Mouse (Mus musculus) right cerebral cortex, postnatal 10 days (tissue): ENCODE measurements at regions not wholly inside any gene's neighbourhood (a gene's known extent, or its start where the extent isn't known, plus 50 kb on each side); places are given as distances from the start of the nearest gene placed in this dataset.
A peak's percentile ranks its signal among the peaks of the same experiment; 100 is the strongest.
"Not testable (repeated sequence)": the region's sequence is repeated elsewhere in the genome, so short reads cannot be mapped to it uniquely, and the experiment has no call there.

Experiments used
- DNase-seq, 2 experiments: peaks; one replicate each; pipeline ENCODE4 v3.0.0; 2021; ENCODE audit warnings: low spot score in 2 of 2

DNA sequence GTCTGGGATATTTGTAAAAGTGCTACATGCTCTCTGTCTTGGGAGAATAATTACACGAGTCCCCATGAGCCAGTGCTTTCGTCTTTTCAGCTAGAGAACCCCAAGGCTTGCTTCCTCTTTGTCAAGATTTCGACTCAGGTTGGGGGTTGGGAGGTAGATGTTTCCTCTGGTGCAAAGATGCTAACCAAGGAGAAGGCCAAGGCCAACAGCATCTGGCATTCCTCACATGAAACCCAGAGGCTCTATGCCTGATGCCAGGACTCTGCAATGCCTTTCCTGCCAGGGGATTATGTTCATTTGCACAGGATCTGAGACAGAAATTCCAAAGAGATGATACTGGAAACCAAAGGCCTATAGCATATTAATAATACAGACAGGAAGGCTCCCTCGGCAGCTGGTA lies 198.2 kb upstream of the Six2 start:
- no peak for DNase-seq

- DNase-seq, result no peak
These were observed 193.6 kb upstream of the Six2 start for GRCm38 (mm10) chr17:85881636-85882170.

DNA sequence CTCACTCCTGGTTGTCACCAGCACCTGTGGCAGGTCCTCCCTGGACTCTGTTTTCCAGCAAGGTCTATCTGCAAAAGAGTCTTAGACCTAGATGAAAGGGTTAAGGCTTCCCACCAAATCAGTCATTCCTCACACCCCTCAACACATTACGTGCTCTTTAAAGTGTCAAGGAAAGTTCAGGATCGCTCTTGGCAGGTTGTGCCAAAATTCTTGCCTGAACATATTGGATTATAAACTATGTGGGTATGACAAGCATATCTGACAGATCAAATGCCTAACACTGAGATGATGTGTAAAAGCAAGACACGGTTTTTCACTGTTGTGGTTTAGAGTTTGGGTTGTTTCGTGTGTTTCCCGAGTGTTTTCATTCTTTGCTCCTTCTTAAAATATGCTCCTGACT lies 193.0 kb upstream of the Six2 start:
- DNase-seq, result no peak

GRCm38 (mm10) chr17:85877426-85877825 lies 189.4 kb upstream of the Six2 start:
- no peak for DNase-seq

- no peak for DNase-seq
These were observed 188.8 kb upstream of the Six2 start for GRCm38 (mm10) chr17:85876853-85877252.

DNA sequence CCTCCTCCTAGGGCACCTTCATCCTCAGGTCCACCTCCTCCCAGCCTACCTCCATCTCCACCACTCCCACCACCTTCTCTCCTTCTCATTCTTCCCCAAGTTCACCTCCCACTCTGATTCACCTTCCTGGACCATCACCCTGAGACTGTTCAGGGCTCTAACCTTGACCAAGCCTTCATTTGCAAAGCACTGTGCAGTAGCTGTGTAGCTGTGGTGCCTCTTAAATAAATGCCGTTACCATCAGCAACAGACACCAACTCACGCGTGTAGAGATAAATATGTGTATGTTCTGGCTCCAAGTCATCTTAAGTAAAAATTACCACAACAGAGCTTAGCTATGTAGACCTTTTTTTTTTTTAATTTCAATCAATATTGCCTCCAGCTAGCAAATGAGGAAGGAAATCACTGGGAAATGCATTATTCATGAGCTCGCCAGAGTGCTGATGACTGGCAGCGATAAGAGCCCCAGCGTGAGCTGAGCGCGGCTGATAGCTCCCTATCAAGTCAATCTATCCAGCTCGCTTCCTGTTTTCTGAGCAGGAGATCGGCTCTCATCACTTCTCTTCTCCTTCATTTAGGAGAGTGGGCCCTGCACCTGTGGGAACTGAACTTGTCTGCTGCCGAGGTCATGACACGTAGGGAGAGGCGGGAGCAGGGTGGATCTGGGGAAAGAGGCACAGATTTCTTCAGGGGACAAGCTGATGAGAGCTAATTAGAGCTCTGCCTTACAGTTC lies 185.9 kb upstream of the Six2 start:
- DNase-seq, result peak; percentile 40 to 47

DNA sequence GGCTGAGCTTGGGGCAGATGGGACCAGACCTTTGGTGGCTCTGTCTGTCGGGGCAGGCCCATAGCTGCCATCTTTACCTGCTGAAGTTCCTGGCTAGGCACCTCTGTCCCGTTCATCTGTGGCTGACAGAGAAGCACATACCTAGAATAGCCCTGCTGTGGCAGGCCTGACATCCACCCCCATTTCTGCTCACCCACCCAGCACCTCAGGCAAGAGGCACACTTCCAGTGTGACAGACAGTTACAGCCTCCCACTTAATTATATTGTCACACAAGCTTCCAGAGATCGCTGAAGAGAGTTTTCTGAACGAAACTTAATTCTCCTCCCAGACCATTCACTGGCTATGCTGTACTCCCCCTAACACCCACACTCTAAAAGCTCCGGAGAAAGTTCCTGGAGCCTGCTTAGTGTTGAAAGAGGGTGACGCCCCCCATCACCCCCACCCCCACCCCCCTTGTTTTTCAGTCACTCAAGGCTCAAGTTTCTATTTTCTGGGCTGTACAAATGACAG lies 184.9 kb upstream of the Six2 start:
- no peak for DNase-seq

GRCm38 (mm10) chr17:85870406-85870805 lies 182.3 kb upstream of the Six2 start:
- no peak for DNase-seq

DNA sequence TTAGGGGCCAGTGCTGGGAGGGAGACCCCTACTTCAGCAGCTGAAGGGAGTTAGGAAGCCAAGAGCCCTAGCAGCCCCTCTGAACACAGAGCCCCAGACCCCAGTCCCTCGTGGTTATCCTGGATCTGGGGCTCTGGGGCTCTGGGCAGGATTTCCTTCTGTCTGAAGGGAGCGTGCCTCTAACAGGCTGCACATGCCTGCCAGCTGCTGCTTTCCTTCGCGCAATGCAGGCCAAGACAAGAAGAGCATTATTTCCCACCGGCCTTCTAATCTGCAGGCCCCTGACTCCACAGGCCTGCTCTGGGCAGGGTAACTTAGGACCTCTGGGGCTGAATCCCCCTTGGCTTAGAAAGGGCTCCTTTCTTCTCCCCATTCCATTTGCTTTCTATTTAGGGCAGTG lies 181.1 kb upstream of the Six2 start:
- peak in 1 of 2 experiments; percentile 32 for DNase-seq

DNA sequence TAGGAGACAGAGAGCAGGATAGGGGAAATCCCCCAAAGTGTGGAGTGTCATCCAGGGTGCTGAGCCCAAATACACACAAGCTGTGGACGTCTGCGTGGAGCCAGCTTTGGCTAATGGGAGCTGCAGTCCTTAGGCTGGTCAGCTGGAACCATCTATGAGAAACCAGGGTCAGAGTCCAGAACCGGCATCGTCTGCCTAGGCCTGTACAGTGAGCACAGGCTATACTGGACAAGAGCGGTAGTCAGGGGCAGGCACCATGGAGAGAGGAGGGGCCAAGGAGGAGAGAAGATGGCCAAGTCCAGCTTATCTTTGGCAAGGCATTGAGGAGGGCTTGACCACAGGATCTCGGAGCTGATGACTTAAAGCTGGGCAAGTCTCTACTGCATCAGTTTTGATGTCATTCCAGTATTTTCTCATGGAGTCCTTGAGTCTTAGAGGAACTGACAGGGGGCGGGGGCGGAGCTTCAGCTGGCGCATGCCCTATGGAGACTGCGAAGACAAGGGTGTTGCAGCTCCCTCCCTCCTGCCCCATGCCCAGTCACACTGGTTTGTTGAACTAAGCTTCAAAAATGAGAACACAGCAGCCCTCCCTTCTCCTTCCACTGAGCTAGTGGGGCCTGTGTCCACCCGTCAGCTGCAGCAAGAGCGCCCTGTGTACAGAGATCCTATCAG lies 180.0 kb upstream of the Six2 start:
- DNase-seq, result no peak

GRCm38 (mm10) chr17:85866581-85866980 lies 178.5 kb upstream of the Six2 start:
- no peak for DNase-seq

DNA sequence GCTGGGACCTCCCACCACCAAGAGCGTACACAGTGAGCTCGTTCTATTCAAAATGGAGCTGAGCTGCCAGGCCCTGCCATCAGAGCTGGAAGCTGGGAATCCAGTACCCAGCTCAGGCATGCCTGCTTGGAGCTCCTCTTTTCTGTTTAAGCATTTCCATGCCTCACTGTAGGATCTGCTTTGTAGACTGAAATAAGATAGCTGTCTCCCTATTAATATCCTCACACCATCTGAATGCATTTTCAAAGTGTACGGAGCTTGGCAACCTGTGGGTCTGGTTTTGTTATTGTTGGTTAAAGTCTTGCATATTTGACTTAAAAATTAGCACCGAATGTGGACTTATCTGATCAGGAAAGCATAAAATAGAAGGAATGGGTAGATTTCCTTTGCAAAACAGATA lies 177.9 kb upstream of the Six2 start:
- DNase-seq, result no peak

DNA sequence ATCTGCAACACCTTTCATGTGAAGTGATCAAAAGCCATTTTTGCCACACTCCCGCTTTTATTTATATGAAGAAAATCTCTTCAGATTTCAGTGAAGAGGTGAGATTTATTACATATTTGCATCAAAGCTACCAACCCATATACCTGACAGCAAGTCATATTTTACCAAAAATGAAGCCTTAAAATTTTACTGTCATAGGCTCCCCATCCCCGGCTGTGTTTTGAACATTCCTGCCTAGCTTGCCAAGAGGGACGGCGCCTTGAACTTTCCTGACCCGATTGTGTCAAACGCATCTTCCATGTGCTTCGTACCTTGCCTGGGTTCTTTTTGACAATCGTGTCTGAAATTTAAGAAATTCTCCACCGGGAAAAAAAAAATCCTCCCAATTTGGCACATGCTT lies 173.3 kb upstream of the Six2 start:
- no peak for DNase-seq

DNA sequence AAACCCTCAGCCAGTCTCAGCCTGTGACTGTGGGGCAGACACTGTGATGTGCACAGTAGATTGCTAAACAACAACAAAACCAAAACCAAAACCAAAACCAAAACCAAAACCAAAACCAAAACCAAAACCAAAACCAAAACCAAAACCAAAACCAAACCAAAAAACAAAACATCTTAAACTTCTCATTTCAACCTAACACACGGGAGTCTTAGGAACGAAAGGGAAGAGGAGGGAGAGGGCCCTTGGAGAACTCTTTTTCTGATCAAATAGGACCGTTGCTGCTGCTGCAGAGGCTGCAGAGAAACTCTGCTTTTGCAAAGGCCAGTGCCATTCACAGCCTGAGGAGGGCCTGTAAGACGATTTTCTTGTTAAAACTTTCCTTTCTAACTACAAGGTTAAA lies 172.7 kb upstream of the Six2 start:
- no peak for DNase-seq

DNA sequence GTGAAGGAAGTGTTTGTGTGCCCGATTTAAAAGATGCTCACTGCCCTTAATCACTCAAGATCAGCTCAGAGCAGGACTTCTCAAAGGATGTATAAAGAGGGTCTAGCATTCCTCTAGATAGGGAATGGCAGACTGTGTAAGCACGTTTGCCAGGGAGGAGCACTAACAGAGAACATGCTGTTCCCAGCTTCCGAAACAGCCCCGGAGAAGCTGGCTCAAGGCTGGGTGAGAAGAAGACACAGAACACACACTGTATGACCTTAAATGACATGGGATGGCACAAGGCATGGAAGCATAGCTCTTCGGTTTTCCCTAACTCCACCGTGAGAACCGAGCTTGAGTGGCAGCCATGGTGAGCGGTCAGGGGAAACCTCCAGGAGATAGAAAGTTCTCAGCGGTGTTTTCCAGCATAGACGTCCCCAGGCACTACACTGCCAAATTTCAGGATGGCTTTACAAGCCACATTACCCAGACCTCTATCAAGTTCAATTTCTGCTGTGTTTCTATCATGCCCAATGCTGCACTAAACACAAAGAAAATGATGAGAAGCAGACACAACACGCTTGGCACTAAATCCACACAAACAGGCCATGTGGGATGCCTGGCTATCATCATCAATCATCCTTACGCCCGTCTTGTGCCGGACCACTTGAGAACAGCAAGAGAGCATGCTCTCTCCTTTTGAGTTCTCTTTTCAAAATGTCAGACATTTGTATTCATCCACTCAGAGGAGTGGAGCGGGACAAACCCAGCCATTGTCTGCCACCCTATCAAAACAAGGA lies 172.0 kb upstream of the Six2 start:
- DNase-seq, result no peak

DNA sequence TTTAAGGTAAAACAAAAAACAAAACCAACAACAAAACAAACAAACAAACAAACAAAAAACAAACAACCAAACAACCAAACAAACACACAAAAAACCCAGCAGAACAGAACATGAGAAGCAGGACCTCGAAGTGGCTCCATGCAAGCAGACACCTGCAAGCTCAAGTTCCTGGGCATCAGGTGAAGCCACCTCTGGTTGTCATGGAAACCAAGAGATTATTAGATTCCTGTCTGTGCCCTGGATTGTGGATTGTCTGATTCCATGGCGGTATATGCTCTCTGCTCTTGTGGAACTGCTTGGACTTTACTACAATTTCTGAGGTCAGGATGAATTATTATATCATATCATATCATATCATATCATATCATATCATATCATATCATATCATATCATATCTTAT lies 170.4 kb upstream of the Six2 start:
- no peak for DNase-seq

GRCm38 (mm10) chr17:85857705-85858472 lies 169.8 kb upstream of the Six2 start:
- DNase-seq, result peak; percentile 62 to 67

GRCm38 (mm10) chr17:85856894-85857293 lies 168.8 kb upstream of the Six2 start:
- DNase-seq, result not testable (repeated sequence)

GRCm38 (mm10) chr17:85853156-85853555 lies 165.1 kb upstream of the Six2 start:
- peak in 1 of 2 experiments; percentile 27 for DNase-seq

- no peak for DNase-seq
These were observed 160.5 kb upstream of the Six2 start for GRCm38 (mm10) chr17:85848526-85848925.

GRCm38 (mm10) chr17:85847756-85848155 lies 159.7 kb upstream of the Six2 start:
- no peak for DNase-seq
